Mouse (Mus musculus) cortical plate, adult 2 months (tissue): ENCODE measurements around the gene Creld2.

Experiments used
- CTCF ChIP-seq: fragments of 200-500 bp; IDR thresholded peaks from 2 replicates; pipeline ENCODE4 v1.5.1; 2011; ENCODE audit warnings: mild to moderate bottlenecking, control low read depth, low read length; ENCODE audit not compliant: insufficient read depth; ENCODE audit errors: extremely low read depth
- POLR2A ChIP-seq: fragments of 200-500 bp; IDR thresholded peaks from 2 replicates; pipeline ENCODE4 v1.6.1; 2011; ENCODE audit warnings: mild to moderate bottlenecking, low read length, control low read depth; ENCODE audit not compliant: insufficient read depth; ENCODE audit errors: extremely low read depth

DNA sequence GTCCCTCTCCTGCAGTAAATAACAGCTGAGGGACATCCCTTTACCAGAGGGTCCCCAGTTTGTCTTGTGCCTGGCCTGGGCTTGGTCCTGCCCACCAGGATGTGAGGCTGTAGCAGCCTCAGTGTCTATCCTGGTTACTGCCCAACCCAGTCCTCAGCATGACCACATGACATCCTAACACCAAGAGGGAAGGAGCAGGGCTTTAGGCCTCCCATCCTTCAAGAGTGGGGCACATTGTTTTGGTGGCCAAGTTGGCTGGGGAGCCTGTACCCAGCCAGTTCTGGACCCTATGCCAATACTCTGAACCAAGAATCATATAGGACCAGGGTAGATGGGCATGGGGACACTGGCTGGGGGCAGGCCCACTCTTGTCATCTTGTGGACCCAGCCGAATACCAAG is 29.2 kb downstream of the Creld2 start:
- TF ChIP-seq CTCF = no peak
- TF ChIP-seq POLR2A = no peak
